In the genomic region with DNA sequence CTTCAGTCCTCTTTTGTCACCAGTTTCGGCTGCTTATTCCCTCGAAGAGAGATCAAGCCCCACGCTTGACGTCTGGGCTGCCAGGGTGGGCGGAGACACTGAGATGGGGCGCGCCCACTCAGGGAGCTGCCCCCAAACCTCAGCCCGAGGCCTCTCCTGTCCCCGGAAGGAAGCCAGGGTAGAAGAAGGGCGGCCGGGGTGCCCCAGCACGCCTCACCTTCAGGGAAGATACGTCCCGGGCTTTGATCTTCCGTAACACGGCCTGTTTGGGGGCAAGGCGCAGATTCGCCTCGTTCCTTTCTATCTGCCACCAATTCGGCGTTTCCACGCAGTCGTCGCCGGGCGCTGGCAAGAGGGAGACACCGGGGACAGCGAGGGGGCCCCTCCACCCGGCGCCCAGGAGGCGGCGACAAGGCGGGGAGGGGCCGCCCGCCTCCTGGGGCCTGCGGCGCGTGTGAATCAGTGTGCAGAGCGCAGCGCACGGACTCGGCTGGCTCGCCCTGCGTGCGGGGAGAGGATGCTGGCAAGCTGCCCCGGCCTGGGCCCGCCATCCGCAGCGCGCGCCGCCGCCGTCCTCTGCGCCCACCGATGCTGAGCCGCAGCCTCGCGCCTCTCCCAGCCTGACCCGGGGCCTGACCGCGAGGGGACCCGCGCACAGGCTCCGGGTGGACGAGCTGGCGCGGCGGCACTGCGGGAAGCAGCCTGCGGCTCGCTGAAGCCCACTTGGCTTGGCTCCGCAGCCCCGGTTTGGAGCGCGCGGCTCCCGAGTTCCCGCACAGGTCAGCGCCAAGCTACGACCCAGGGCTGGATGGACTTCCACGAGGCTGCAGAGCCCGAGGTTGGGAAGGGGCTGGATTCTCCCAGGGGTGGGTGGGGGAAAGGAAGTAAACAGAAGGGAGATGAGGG, we compare ENCODE assay signal across 8 mouse cellular contexts. TPM values are rescaled to one million over a fixed set of nuclear protein-coding genes. Genes with fewer than 3 reads are reported as not detected.
DNase-seq lines count a peak whose midpoint lies in the region; ATAC-seq lines count a peak whose summit lies in the region.

Gene Adcy3 (plus strand): TSS at position 163 of the 906 bp plus-strand sequence.

- peak; percentile 88 for ATAC-seq in hindbrain, embryonic 14.5 days (ENCODE audit: low FRiP score)

- peaks cover 24% of the 10 kb centered on the region for H3K4me1 ChIP-seq in hindbrain, embryonic 14.5 days (replicated peaks; ENCODE audit: control insufficient read depth, insufficient read depth, low read length)
- H3K4me1 ChIP-seq in megakaryocyte, embryonic 14.5 days = peaks cover 20% of the 10 kb centered on the region

- peak within 1 kb of the TSS; percentile 58 for H3K4me3 ChIP-seq in hindbrain, embryonic 14.5 days (replicated peaks; ENCODE audit: low read length)
- peak within 1 kb of the TSS; percentile 92 for H3K4me3 ChIP-seq in megakaryocyte, embryonic 14.5 days (replicated peaks)

- H3K36me3 ChIP-seq in hindbrain, embryonic 14.5 days (replicated peaks; ENCODE audit: control insufficient read depth, insufficient read depth) = no peaks in the 10 kb centered on the region; the same call in 1 of the 2 replicates
- no peaks in the 10 kb centered on the region for H3K36me3 ChIP-seq in megakaryocyte, embryonic 14.5 days (replicated peaks; ENCODE audit: low read length)

- peak within 1 kb of the TSS; percentile 88 for H3K4me2 ChIP-seq in hindbrain, embryonic 14.5 days (replicated peaks)

- under 1% methylated on average over 83 of the region's 83 CpGs for WGBS in hindbrain, embryonic 14.5 days

- H3K9ac ChIP-seq in hindbrain, embryonic 14.5 days = peak within 1 kb of the TSS; percentile 80

- no peaks in the 10 kb centered on the region for H3K27me3 ChIP-seq in hindbrain, embryonic 14.5 days (ENCODE audit: control insufficient read depth, insufficient read depth, low read length)
- H3K27me3 ChIP-seq in megakaryocyte, embryonic 14.5 days (replicated peaks) = peaks cover 68% of the 10 kb centered on the region

- no peaks in the 10 kb centered on the region; the same call in 1 of the 2 replicates for H3K9me3 ChIP-seq in hindbrain, embryonic 14.5 days (ENCODE audit: control insufficient read depth, low read length)
- H3K9me3 ChIP-seq in megakaryocyte, embryonic 14.5 days = peaks cover 29% of the 10 kb centered on the region

- intact Hi-C loops in left cerebral cortex, postnatal 14 days (cut with DNase I) = loop anchor here (5.0 kb wide), 1 partner anchor 59 kb away; no protein-coding TSS in a partner anchor

- peak; percentile 76 for DNase-seq in ZHBTc4 (ENCODE audit: low read depth, low spot score)
- peak; percentile 86 to 87 for DNase-seq in cerebellum, postnatal 14 days
- peak; percentile 65 to 74 for DNase-seq in frontal cortex, postnatal 36 days (ENCODE audit: low spot score in 2 of 2)
- DNase-seq in hindbrain, embryonic 14.5 days (ENCODE audit: low spot score) = peak; percentile 76
- peak; percentile 56 to 73 for DNase-seq in left cerebral cortex, postnatal 14 days (ENCODE audit: low spot score in 2 of 2)
- DNase-seq in right cerebral cortex, adult 2 months (ENCODE audit: low spot score in 2 of 2) = peak; percentile 69 to 71
- DNase-seq in urinary bladder, postnatal 25 days (ENCODE audit: low spot score) = peak; percentile 41

- peak within 1 kb of the TSS; percentile 66 for H3K27ac ChIP-seq in hindbrain, embryonic 14.5 days

RNA-seq across cellular contexts. Expression of gene Adcy3, which starts in this region (rescaled TPM):
- polyA plus RNA-seq in hindbrain, embryonic 14.5 days (2014; fragmentation: Nextera tagmentation; extraction: Ambion mirVana) = 12.1 and 12.6 TPM in 2 replicates
- 10 to 100 TPM; 54.3 to 57.5 TPM for total RNA-seq in left cerebral cortex, postnatal 14 days (2021)
- 0.89 and 2.8 TPM in 2 replicates for polyA plus RNA-seq in megakaryocyte, embryonic 14.5 days (2012; ENCODE audit: insufficient read depth, low replicate concordance)

Comparison
In these comparisons a context has a peak if more than half of its experiments do, and no peak if none do; other contexts are left out.
1. Peak in every context shown above with its lines: DNase-seq, ATAC-seq, H3K4me3 ChIP-seq and H3K27ac ChIP-seq.